Mouse (Mus musculus): ENCODE measurements at regions not wholly inside any gene's neighbourhood (a gene's known extent, or its start where the extent isn't known, plus 50 kb on each side); places are given as distances from the start of the nearest gene placed in this dataset.

DNA sequence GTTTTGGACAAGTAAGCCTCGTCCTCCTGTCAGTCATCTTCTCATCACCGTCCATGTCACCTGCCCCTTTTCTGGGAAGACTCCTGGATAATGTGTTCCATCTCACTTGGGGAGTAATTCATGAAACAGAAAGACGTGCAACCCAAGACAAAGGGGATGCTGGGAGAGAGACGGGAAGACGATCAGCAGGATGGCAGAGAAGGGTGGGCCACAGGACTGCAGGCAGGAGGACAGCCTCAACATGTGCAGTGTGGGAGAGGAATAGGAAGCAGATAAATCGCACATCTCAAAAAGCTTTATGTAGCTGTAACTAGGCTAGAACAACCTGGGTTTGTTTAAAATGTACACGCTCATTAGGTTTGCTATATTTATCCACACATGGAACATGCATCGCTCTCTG, 133.4 kb upstream of the Npvf start:
- Histone ChIP-seq H3K36me3 (ENCODE audit: control insufficient read depth, insufficient read depth, low read length) (no peaks in the 10 kb centered on the region), H3K4me3 (ENCODE audit: insufficient read depth, low read depth, low read length) (no peak overlapping the region), H3K27me3 (replicated peaks; ENCODE audit: control insufficient read depth, insufficient read depth, low read length) (no peaks in the 10 kb centered on the region), H3K4me1 (ENCODE audit: control insufficient read depth, insufficient read depth, low read length) (no peaks in the 10 kb centered on the region), H3K27ac (ENCODE audit: insufficient read depth, low read depth, low read length) (no peak overlapping the region)
- 94% methylated on average over 8 of the region's 8 CpGs for WGBS
- TF ChIP-seq CTCF (conservative IDR thresholded peaks at IDR 0.05; ENCODE audit: insufficient read depth, insufficient read length, low read depth, low read length) (no peak), POLR2A (IDR thresholded peaks at IDR 0.05; ENCODE audit: low read depth, low read length) (no peak)
- no peak for DNase-seq

GRCm38 (mm10) chr6:50799963-50800362, 145.7 kb upstream of the Npvf start:
- Histone ChIP-seq H3K27me3 (replicated peaks; ENCODE audit: control insufficient read depth, insufficient read depth, low read length) (no peaks in the 10 kb centered on the region), H3K36me3 (ENCODE audit: control insufficient read depth, insufficient read depth, low read length) (no peaks in the 10 kb centered on the region), H3K27ac (ENCODE audit: insufficient read depth, low read depth, low read length) (no peak overlapping the region), H3K4me3 (ENCODE audit: insufficient read depth, low read depth, low read length) (no peak overlapping the region), H3K4me1 (ENCODE audit: control insufficient read depth, insufficient read depth, low read length) (no peaks in the 10 kb centered on the region)
- TF ChIP-seq CTCF (conservative IDR thresholded peaks at IDR 0.05; ENCODE audit: insufficient read depth, insufficient read length, low read depth, low read length) = no peak
- TF ChIP-seq POLR2A (IDR thresholded peaks at IDR 0.05; ENCODE audit: low read depth, low read length) = no peak
- WGBS = 57% methylated on average over 4 of the region's 4 CpGs
- DNase-seq = no peak

DNA sequence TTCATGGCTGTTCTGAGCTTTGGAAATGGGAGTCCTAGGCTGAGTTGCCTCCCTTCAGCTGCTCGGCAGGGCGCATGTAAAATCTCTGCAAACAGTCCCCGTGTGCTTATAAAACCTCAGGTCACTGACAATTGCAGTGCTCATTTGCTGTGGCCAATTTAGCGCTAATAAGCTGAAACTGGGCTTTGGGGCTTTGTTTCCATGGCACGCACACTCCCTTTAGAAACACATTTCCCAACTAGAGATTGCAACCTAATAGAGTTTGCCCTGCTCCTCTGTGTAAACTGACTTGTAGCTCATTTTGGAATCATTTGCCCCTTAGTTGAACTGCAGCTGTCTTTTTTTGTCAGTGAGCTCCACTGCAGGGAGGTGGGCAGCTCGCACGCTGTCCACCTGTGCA, 148.7 kb upstream of the Npvf start:
- 61% methylated on average over 7 of the region's 7 CpGs for WGBS
- Histone ChIP-seq H3K27ac (ENCODE audit: insufficient read depth, low read depth, low read length) (no peak overlapping the region), H3K36me3 (ENCODE audit: control insufficient read depth, insufficient read depth, low read length) (no peaks in the 10 kb centered on the region), H3K4me1 (ENCODE audit: control insufficient read depth, insufficient read depth, low read length) (no peaks in the 10 kb centered on the region), H3K27me3 (replicated peaks; ENCODE audit: control insufficient read depth, insufficient read depth, low read length) (no peaks in the 10 kb centered on the region), H3K4me3 (ENCODE audit: insufficient read depth, low read depth, low read length) (no peak overlapping the region)
- DNase-seq = no peak
- TF ChIP-seq CTCF (conservative IDR thresholded peaks at IDR 0.05; ENCODE audit: insufficient read depth, insufficient read length, low read depth, low read length) (no peak), POLR2A (IDR thresholded peaks at IDR 0.05; ENCODE audit: low read depth, low read length) (no peak)

DNA sequence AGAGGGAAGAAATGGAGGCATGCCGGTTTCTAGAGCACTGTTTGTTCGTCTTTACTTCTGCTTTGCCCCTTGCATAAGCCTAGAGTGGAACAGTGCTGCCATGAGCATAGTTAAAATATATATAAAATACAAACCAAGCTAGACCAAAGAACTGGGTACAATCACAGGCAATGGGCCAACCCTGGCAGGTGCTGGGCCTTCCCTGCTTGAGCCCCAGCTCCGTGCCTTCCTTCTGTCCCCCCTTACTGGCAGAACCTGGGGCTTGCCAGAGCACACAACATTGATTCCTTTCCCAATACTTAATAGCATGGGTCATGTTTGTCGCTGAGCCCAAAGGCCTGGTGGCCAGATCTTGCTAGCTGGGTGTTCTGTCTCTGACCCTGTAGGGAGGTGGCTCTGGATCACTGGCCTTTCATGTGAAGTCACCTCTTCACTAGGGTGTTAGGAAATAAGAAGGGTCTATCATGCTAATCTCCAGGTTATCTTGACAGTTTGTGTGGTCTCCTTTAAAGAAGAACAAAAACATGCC, 150.3 kb upstream of the Npvf start:
- Histone ChIP-seq H3K27ac (ENCODE audit: insufficient read depth, low read depth, low read length) (no peak overlapping the region), H3K4me3 (ENCODE audit: insufficient read depth, low read depth, low read length) (no peak overlapping the region), H3K27me3 (replicated peaks; ENCODE audit: control insufficient read depth, insufficient read depth, low read length) (no peaks in the 10 kb centered on the region; the same call in 1 of the 2 replicates), H3K4me1 (ENCODE audit: control insufficient read depth, insufficient read depth, low read length) (no peaks in the 10 kb centered on the region), H3K36me3 (ENCODE audit: control insufficient read depth, insufficient read depth, low read length) (no peaks in the 10 kb centered on the region)
- WGBS = 92% methylated on average over 4 of the region's 4 CpGs
- no peak for DNase-seq
- no peak for TF ChIP-seq CTCF (conservative IDR thresholded peaks at IDR 0.05; ENCODE audit: insufficient read depth, insufficient read length, low read depth, low read length)

DNA sequence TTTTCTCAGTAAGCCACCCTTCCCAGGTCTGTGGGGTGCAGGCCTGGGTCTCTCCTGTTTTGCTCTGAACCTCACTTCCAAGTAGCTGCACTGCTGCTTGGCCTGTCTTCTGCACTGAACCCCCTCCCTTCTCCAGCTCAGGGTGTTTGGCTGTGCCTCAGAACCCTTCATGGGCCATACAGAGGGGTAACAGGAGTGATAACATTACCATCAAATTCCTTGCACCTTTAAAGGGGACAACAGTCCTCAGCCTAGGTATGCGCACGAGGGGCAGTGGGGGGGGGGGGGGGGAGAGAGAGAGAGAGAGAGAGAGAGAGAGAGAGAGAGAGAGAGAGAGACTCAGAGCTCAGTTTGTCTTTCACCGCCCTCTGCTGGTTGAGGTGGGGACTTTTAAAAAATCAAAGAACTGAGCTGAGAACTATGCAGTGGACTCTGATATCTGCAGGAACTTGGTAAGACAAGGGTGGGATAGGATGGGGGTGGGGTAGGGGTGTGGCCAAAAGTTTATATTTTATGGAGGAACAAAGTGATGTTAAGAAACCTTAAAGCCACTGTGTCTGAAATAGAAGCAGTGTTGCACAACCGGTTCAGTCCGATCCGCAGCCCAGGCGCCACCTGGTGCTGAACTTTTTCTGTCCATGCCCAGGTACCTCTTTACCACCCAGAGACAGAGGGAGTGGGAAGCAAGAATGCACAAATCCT, 152.3 kb upstream of the Npvf start:
- Histone ChIP-seq H3K27me3 (replicated peaks; ENCODE audit: control insufficient read depth, insufficient read depth, low read length) (no peaks in the 10 kb centered on the region; the same call in 1 of the 2 replicates), H3K4me1 (ENCODE audit: control insufficient read depth, insufficient read depth, low read length) (no peaks in the 10 kb centered on the region), H3K27ac (ENCODE audit: insufficient read depth, low read depth, low read length) (no peak overlapping the region), H3K36me3 (ENCODE audit: control insufficient read depth, insufficient read depth, low read length) (no peaks in the 10 kb centered on the region), H3K4me3 (ENCODE audit: insufficient read depth, low read depth, low read length) (no peak overlapping the region)
- DNase-seq = peak; percentile 47
- 16% methylated on average over 7 of the region's 7 CpGs for WGBS
- TF ChIP-seq CTCF (conservative IDR thresholded peaks at IDR 0.05; ENCODE audit: insufficient read depth, insufficient read length, low read depth, low read length) (peak; percentile 68), POLR2A (IDR thresholded peaks at IDR 0.05; ENCODE audit: low read depth, low read length) (no peak)

DNA sequence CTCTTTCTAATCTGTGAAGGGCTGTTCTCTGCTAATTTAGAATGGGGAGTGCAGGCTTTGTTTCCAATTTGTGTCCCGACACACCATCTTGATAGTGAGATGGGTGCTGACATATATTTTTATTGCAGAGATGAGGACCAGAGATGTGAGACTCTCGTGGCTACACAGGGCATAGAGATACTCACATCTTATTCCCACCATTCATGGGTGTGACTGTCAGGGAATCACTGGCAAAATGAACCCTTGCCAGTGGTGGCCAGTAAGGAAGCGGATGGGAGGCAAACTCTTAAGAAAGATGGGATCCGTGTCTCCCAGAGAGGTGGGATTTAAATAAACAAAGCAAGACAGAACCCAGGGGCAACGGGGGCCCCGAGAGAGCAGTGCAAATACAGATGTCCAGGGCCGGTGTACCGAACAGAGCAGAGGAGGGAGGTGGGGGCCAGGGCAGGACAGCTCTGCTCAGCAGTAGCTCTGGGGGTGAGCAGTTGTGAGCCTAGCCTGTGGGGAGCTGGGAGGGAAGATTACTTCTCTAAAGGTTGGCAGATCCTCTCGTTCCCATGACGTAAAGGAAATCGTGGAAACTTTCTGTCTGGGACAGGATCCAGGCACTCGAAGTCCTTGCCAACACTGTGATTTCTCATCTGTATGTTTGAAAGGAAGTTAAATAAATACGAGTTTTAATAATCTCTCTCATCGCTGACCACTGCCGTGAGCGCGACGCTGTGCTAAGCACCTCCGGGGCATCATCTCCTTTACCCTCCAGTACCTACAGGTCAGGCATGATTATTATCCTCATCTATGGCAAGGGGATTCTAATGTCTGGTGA, 153.2 kb upstream of the Npvf start:
- Histone ChIP-seq H3K4me3 (ENCODE audit: insufficient read depth, low read depth, low read length) (no peak overlapping the region; the same call in 1 of the 2 replicates), H3K4me1 (ENCODE audit: control insufficient read depth, insufficient read depth, low read length) (no peaks in the 10 kb centered on the region), H3K27ac (ENCODE audit: insufficient read depth, low read depth, low read length) (no peak overlapping the region), H3K27me3 (replicated peaks; ENCODE audit: control insufficient read depth, insufficient read depth, low read length) (no peaks in the 10 kb centered on the region; the same call in 1 of the 2 replicates), H3K36me3 (ENCODE audit: control insufficient read depth, insufficient read depth, low read length) (no peaks in the 10 kb centered on the region)
- TF ChIP-seq POLR2A (IDR thresholded peaks at IDR 0.05; ENCODE audit: low read depth, low read length) (no peak), CTCF (conservative IDR thresholded peaks at IDR 0.05; ENCODE audit: insufficient read depth, insufficient read length, low read depth, low read length) (no peak)
- WGBS = 40% methylated on average over 19 of the region's 19 CpGs
- peak; percentile 77 for DNase-seq

DNA sequence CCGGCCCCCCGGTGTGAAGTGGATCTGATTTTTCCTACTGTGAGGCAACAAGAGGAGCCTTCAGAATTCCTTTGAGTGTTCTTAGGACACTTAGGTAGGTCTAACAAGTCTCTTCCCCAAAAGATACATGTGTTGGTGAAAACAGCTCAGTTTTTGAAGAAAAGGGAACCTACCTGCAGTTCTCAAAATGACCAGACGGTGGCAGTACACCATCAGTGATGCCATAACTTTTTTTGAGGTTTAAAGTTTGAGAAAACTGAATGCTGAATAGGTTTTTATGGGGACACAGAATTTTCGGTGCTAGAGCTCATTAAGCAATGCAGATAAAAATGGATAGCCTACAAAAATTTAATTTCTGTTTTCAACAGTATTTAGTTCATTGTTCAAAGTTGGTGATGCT, 153.9 kb upstream of the Npvf start:
- peak; percentile 72 for DNase-seq
- no peaks in the 10 kb centered on the region; the same call in 1 of the 2 replicates for H3K27me3 ChIP-seq (replicated peaks; ENCODE audit: control insufficient read depth, insufficient read depth, low read length)
- no peaks in the 10 kb centered on the region for H3K36me3 ChIP-seq (ENCODE audit: control insufficient read depth, insufficient read depth, low read length)
- no peak overlapping the region for H3K27ac ChIP-seq (ENCODE audit: insufficient read depth, low read depth, low read length)
- TF ChIP-seq CTCF (conservative IDR thresholded peaks at IDR 0.05; ENCODE audit: insufficient read depth, insufficient read length, low read depth, low read length) (peak; percentile 45), POLR2A (IDR thresholded peaks at IDR 0.05; ENCODE audit: low read depth, low read length) (no peak)
- no peak overlapping the region for H3K4me3 ChIP-seq (ENCODE audit: insufficient read depth, low read depth, low read length)
- WGBS = 4% methylated on average over 4 of the region's 4 CpGs
- no peaks in the 10 kb centered on the region for H3K4me1 ChIP-seq (ENCODE audit: control insufficient read depth, insufficient read depth, low read length)

All from kidney, adult 2 months (tissue).